Mouse (Mus musculus) cerebellum, adult 2 months (tissue): ENCODE results near the gene Ifna11. TPM values are rescaled to one million over a fixed set of nuclear protein-coding genes. Genes with fewer than 3 reads are reported as not detected.
"Not testable (repeated sequence)": the region's sequence is repeated elsewhere in the genome, so short reads cannot be mapped to it uniquely, and the experiment has no call there.

Source experiments
- DNase-seq, 2 experiments: peaks; one replicate each; pipeline ENCODE4 v3.0.0; 2021
- H3K27ac ChIP-seq: fragments of 200-500 bp; 2 replicates; pipeline ENCODE4 v1.5.1; 2012; ENCODE audit warnings: low read length, control low read depth, inconsistent platforms; ENCODE audit not compliant: insufficient read depth
- H3K27me3 ChIP-seq: fragments of 200-500 bp; 2 replicates; pipeline ENCODE4 v1.6.1; 2012; ENCODE audit warnings: inconsistent platforms, mild to moderate bottlenecking, low read length, moderate library complexity; ENCODE audit not compliant: control insufficient read depth, insufficient read depth
- H3K4me1 ChIP-seq: fragments of 200-500 bp; 2 replicates; pipeline ENCODE4 v1.6.1; 2011; ENCODE audit warnings: low read length; ENCODE audit not compliant: control insufficient read depth, insufficient read depth
- H3K4me3 ChIP-seq: fragments of 200-500 bp; replicated peaks from 2 replicates; pipeline ENCODE3; 2011; ENCODE audit warnings: mild to moderate bottlenecking, low read depth, low read length, control low read depth; ENCODE audit not compliant: insufficient read depth
- CTCF ChIP-seq: fragments of 200-500 bp; IDR thresholded peaks from 2 replicates; pipeline ENCODE4 v1.5.1; 2011; ENCODE audit warnings: low read depth, mild to moderate bottlenecking, control low read depth, low read length, moderate library complexity, borderline replicate concordance; ENCODE audit not compliant: insufficient read depth
- POLR2A ChIP-seq: fragments of 200-500 bp; IDR thresholded peaks from 2 replicates; pipeline ENCODE4 v1.6.1; 2011; ENCODE audit warnings: low read length, control low read depth, borderline replicate concordance; ENCODE audit not compliant: insufficient read depth
- WGBS: fragments of 180-500 bp; shearing (Covaris S2); methylation state at CpG from one replicate; pipeline ENCODE4 v1.1.7; 2018; 5-methylcytosine and 5-hydroxymethylcytosine counted together
- polyA plus RNA-seq: library from polyadenylated mRNA; depleted of rRNA; stranded (reverse); fragments of >200 nt; gene quantifications from 2 replicates; pipeline ENCODE4 v1.2.3, GENCODE M21; 2012; rRNA removed

Ifna11 gene
- polyA plus RNA-seq: not detected in 2 replicates

DNA sequence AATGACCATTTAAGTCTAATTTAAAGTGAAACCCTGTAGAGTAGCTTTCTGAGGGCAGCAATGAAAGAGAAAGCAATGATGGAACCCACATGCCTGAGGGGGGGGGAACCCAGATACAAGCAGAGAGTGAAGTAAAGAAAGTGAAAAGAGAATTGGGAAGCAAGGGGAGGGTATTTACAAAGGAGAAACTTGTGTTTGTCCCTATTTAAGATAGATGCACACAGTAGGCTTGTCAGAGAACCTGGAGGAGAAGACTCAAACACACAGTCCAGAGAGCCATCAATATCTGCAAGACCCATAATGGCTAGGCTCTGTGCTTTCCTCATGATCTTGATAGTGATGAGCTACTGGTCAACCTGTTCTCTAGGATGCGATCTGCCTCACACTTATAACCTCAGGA is at the start of gene Ifna11:
TSS of gene Ifna11 (plus strand) at position 301 of the 400 bp plus-strand sequence.
- DNase-seq: no peak
- WGBS: 85% methylated on average over 1 of the region's 1 CpGs
- no peak within 1 kb of the TSS for H3K27ac ChIP-seq
- H3K27me3 ChIP-seq: no peaks in the 10 kb centered on the region
- H3K4me3 ChIP-seq: no peak within 1 kb of the TSS
- H3K4me1 ChIP-seq: no peaks in the 10 kb centered on the region
- TF ChIP-seq POLR2A: no peak
- TF ChIP-seq CTCF: no peak

GRCm38 (mm10) chr4:88773534-88773933 is 46.2 kb upstream of the Ifna11 start, which contains the start of gene Gm13290:
Gene Gm13290 (plus strand): TSS chr4:88773834.
- no CpG with 5 or more reads among the region's 32 CpGs for WGBS
- H3K27ac ChIP-seq, H3K27me3 ChIP-seq, H3K4me1 ChIP-seq, H3K4me3 ChIP-seq, DNase-seq: not testable (repeated sequence)

GRCm38 (mm10) chr4:88776622-88777021 is 43.1 kb upstream of the Ifna11 start, which contains the start of gene Gm13289:
Gene Gm13289 (plus strand): TSS chr4:88776922.
- not testable (repeated sequence) for H3K27me3 ChIP-seq, H3K4me1 ChIP-seq, H3K4me3 ChIP-seq, DNase-seq, H3K27ac ChIP-seq
- no CpG with 5 or more reads among the region's 29 CpGs for WGBS

- H3K4me1 ChIP-seq, H3K27me3 ChIP-seq, H3K4me3 ChIP-seq, DNase-seq, H3K27ac ChIP-seq: not testable (repeated sequence)
- WGBS: no CpG with 5 or more reads among the region's 29 CpGs
Observed at GRCm38 (mm10) chr4:88779550-88779949, 40.2 kb upstream of the Ifna11 start, which contains the start of gene Gm13272. Gene Gm13272 (plus strand): TSS chr4:88779850.

DNA sequence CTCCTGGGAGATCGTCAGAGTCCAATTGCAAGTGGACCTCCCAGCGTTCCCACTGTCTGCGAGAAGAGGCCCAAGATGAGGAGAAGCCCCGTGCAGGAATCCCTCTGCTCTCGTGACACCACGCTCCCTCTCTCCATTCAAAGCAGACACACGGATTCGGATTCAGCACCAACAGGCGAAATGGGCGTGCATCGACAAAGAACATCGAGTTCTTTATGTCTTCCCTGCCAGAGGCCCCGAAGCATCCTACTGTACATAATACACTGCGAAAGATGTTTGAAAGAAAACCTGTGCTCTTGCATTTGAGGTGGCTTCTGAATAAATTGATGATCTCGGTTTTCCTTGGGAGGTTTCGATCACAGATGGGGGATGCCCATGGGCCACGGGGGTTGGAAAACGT is 39.4 kb upstream of the Ifna11 start:
- DNase-seq, H3K27ac ChIP-seq, H3K4me3 ChIP-seq, H3K4me1 ChIP-seq, H3K27me3 ChIP-seq: not testable (repeated sequence)
- WGBS: 49% methylated on average over 16 of the region's 18 CpGs

DNA sequence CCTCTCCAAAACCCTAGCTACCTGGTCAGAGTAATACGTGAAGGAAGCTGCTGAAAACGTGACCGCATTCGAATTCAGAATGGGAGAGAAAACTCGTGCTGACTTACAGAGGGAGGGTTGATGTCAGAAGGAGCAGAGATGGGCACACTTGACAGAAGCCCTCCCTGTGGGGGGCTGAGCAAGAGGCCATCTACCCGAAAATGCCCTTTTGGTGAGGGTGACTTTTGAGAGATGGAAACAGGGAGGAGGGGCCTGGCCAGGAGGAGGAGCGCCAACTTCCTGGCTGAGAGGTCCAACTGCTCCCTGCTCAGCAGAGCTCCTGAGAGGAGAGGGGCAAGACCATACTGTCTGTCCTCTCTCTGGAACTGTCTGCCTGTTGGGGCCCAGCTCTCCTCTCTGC is 37.9 kb upstream of the Ifna11 start, which contains the start of gene Ifnz:
TSS of gene Ifnz (plus strand) at position 301 of the 400 bp plus-strand sequence.
- H3K4me1 ChIP-seq, DNase-seq: not testable (repeated sequence)

GRCm38 (mm10) chr4:88782335-88782734 is 37.4 kb upstream of the Ifna11 start:
- not testable (repeated sequence) for H3K4me1 ChIP-seq, H3K27ac ChIP-seq, H3K27me3 ChIP-seq, H3K4me3 ChIP-seq, DNase-seq
- under 1% methylated on average over 16 of the region's 31 CpGs for WGBS

More for the DNA sequence above, 37.9 kb upstream of the Ifna11 start, which contains the start of gene Ifnz:
- not testable (repeated sequence) for H3K4me3 ChIP-seq, H3K27me3 ChIP-seq, H3K27ac ChIP-seq
- 19% methylated on average over 4 of the region's 7 CpGs for WGBS

- not testable (repeated sequence) for DNase-seq, H3K27me3 ChIP-seq, H3K4me3 ChIP-seq, H3K27ac ChIP-seq, H3K4me1 ChIP-seq
- no CpG with 5 or more reads among the region's 27 CpGs for WGBS
Observed at GRCm38 (mm10) chr4:88785409-88785808, 34.4 kb upstream of the Ifna11 start, which contains the start of gene Gm13276. Gene Gm13276 (plus strand): TSS chr4:88785709.

GRCm38 (mm10) chr4:88788402-88788801 is 31.4 kb upstream of the Ifna11 start, which contains the start of gene Gm13277:
Gene Gm13277 (plus strand): TSS chr4:88788632.
- H3K4me1 ChIP-seq, H3K27me3 ChIP-seq, H3K4me3 ChIP-seq, H3K27ac ChIP-seq: not testable (repeated sequence)
- peak; percentile 45 for TF ChIP-seq CTCF
- WGBS: 0% methylated on average over 3 of the region's 28 CpGs
- peak; percentile 80 for DNase-seq

GRCm38 (mm10) chr4:88791250-88791649 is 28.5 kb upstream of the Ifna11 start, which contains the start of gene Gm13278:
Gene Gm13278 (plus strand): TSS chr4:88791550.
- DNase-seq, H3K27me3 ChIP-seq, H3K4me3 ChIP-seq, H3K4me1 ChIP-seq, H3K27ac ChIP-seq: not testable (repeated sequence)
- no CpG with 5 or more reads among the region's 28 CpGs for WGBS
